Mouse (Mus musculus) embryo, embryonic 11.5 days (tissue): Measurements from ENCODE around the gene Slc35c1.
"Not testable (repeated sequence)": the region's sequence is repeated elsewhere in the genome, so short reads cannot be mapped to it uniquely, and the experiment has no call there.

Source experiments
- DNase-seq: peaks from one replicate; pipeline ENCODE4 v3.0.0-alpha.2; 2012; ENCODE audit warnings: low read depth, low spot score

Gene Slc35c1

DNA sequence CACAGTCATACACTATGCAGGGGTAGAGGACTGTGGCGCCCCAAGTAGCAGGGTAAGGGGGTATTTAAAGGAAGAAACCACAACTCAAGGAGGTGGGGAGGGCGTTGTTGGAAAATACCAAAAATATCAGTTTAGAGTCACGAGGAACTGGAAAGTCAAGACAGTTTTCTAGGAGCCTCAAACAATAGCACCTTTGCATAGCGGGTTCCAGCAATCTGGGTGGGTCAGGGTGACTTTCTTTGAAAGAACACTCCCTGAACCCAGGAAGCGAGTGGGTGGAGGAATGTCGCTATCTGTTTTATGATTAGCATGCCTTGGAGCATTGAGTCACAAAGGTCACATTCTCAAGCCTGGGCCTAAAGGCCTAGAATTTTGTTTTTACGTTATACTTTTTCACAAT lies 16.2 kb upstream of the Slc35c1 start:
- DNase-seq, result not testable (repeated sequence)

DNA sequence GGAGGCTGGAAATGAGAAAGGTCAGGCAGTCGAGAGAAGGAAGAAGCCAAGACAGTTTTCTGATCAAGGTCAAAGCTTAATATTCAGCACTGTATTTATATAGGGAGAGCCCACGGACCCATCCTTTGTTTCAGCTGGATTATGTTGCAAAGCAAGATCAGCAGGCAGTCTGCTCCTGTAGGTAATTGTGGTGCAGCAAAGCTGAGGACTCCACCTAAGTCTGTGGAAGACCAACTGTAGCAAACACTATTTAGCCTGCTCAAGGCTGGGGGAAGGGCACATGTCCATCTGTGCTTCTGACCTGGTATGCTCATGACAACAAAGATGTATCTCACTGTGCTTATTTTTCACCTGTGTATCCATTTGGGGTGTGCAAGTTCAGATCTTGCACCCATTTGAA lies 15.4 kb upstream of the Slc35c1 start:
- DNase-seq, result no peak

DNA sequence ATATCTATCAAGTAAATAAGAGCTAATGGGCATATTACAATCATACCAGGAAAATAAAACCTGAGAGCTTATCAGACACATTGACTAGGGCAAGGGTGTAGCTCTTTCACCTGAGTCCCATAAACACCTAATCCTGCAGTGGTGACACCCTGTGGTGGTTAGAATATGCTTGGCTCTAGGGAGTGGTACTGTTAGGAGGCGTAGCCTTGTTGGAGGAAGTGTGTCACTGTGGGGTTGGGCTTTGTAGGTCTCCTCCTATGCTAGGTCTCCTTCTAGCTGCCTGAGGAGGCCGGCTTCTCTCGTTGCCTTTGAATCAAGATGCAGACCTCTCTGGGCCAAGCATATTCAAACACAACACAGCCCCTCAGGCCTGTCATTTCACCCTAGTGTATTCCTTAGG lies 14.6 kb upstream of the Slc35c1 start:
- no peak for DNase-seq

- DNase-seq, result no peak
Measured at GRCm38 (mm10) chr2:92471886-92472670, 11.7 kb upstream of the Slc35c1 start.

- DNase-seq, result no peak
Measured at GRCm38 (mm10) chr2:92464690-92465089, 4.4 kb upstream of the Slc35c1 start.

DNA sequence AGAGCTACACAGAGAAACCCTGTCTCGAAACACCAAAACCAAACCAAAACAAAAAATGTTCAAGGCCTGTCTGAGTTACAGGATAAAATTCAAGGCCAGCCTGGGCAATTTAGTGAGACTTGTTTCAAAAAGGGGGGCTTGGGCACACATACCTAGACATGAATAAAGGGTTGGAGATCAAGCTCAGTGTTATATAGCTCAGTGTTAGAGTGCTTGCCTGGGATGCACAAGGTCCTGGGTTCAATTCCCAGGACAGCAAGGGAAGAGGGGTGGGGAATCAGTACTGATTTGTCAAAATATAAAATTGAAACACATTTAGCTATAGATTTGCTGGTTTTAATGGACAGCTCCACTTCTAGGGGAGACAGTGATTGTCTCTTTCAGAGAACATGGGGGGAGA lies 877 bp upstream of the Slc35c1 start:
- no peak for DNase-seq

- peak; percentile 61 for DNase-seq
Measured at GRCm38 (mm10) chr2:92459141-92459920, 1.0 kb downstream of the Slc35c1 start.

DNA sequence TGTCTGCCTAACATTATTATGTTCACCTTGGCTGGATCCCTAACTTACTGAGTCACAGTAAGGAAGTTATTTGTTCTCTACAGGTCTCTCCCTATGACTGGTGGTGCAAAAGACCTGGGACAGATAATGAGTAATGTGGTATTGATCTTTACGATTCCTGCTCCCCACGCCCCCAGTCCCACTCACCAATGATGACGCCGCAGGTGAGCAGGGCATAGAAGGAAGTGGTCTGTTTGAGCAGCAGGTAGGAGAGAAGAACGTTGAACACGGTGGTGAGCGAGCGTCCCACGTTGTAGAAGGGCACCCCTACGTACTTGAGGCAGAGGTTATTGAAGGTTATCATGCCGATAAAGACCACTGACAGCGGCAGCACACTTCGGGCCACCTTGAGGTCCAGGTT lies 1.9 kb downstream of the Slc35c1 start:
- no peak for DNase-seq

DNA sequence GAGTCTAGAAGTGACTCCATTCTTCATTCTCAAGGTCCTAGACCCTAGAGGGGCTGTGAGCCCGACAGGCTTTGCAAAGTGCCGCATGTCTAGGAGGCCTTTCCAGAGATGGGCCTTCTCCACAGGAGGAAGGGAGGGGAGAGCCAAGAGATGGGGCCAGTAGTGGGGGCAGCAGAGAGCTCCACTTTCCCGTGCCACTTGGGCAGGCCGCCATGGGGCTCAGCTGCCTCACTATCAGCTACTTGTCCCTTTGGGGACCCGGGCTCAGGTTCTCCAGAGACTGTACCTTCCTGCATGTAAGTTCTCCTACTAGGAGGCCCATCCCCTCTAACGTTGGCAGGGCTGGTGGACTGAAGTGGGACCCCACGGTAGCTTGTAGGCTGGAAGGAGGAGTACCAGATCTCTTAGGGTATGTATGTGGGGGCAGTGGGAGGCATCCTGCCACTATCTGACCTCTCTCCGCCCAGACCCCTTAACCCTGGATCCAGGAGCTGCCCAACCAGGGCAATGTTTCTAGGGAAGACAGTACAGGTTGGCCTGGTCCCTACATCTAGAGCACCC lies 3.3 kb downstream of the Slc35c1 start:
- no peak for DNase-seq

GRCm38 (mm10) chr2:92455704-92456103 lies 4.6 kb downstream of the Slc35c1 start:
- DNase-seq, result no peak

- no peak for DNase-seq
Measured at GRCm38 (mm10) chr2:92454166-92454565, 6.2 kb downstream of the Slc35c1 start.

DNA sequence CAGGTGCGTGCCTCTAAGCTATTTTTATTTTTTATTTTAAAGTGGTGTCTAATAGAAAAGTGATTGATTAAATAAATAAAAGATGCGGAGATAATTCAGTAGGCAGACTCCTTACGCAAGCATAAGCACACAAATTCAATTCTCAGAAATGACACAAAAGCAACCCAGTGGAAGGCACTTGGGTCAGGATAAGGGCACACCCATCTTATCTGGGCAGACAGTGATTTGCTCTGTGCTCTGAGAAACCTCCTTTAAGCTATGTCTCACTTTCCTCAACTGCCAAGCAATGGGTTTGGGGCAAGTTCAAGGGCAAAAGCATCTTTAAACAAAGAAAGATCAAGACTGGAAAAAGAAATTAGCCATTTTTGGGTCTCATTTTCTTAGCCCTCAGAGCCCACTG lies 9.2 kb downstream of the Slc35c1 start:
- no peak for DNase-seq

DNA sequence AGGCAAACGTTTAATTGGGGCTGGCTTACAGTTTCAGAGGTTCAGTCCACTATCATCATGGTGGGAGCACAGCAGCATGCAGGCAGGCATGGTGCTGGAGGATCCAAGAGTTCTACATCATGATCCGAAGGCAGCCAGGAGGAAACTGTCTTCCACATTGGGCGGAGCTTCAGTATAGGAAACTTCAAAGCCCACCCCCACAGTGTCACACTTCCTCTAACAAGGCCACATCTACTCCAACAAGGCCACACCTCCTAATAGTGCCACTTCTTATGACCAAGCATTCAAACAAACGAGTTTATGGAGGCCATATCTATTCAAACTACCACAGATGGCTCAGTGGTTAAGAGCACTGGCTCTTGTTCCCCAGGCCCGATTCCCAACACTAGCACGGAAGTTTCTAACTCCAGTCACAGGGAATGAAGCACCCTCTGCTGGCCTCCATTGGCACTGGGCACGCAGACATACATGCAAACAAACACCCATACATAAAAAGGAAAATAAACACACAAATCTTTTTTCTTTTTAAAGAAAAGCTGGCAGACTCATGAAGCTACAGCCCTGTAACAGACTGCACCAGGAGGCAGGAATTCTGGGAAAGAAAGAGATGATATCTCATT lies 13.1 kb downstream of the Slc35c1 start:
- no peak for DNase-seq

- DNase-seq, result no peak
Measured at GRCm38 (mm10) chr2:92446656-92447055, 13.7 kb downstream of the Slc35c1 start.

DNA sequence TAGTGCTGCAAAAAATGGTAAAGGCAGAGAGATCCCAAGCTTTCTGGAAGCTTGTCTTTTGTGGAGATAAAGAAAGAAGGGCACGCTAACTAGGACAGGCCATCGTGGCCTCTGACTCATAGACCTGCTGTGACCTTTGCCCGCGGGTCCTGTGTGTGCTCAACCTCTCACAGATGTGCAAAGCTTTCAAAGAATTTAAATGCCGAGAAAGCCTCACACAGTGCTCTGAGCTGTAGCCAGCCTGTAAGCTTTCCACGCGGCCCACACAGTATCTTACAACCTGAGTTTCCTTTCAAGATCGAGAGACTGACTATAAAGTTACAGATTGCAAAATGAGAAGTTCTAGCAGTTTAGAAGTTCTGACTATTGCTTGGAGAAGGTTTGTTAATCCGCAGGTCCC lies 14.4 kb downstream of the Slc35c1 start:
- no peak for DNase-seq

DNA sequence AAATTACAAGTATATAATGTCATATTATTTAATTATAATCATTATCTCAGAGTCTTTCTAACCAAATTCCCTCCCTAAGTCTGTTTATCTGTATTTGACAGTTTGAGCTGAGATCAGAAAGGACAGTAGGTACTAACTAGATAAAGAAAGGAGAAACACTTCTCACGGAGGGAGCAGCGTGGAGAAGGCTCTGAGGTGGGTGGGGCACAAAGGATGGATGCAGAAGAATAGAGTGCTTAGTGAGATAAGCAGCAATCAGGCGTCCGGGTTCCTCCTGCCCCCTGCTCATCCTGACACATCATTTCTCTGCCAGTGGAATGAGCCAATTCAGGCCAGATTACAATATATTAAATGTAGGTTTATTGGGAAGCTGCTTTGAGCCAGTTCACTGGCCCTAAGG lies 16.0 kb downstream of the Slc35c1 start:
- no peak for DNase-seq

- no peak for DNase-seq
Measured at GRCm38 (mm10) chr2:92443313-92443712, 17.0 kb downstream of the Slc35c1 start.

GRCm38 (mm10) chr2:92442419-92443001 lies 17.8 kb downstream of the Slc35c1 start:
- DNase-seq, result no peak

GRCm38 (mm10) chr2:92440432-92440831 lies 19.9 kb downstream of the Slc35c1 start:
- DNase-seq, result no peak

DNA sequence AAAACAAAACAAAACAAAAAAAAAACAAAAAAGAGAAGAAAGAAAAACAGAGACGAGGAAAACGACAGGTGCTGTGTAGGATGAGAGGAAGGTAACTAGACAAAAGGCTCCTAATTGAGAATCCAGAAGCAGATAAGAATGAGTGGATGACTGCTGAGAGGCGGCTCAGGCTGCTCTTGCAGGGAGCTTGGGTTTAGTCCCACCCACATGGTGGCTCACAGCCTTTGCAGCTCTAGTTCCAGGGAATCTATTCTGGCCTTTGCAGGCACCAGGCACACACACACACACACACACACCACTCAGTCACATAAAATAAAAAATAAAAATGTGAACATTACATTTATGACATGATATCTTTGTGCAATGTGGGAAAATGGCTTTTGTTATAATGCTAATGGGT lies 21.8 kb downstream of the Slc35c1 start:
- DNase-seq, result no peak

DNA sequence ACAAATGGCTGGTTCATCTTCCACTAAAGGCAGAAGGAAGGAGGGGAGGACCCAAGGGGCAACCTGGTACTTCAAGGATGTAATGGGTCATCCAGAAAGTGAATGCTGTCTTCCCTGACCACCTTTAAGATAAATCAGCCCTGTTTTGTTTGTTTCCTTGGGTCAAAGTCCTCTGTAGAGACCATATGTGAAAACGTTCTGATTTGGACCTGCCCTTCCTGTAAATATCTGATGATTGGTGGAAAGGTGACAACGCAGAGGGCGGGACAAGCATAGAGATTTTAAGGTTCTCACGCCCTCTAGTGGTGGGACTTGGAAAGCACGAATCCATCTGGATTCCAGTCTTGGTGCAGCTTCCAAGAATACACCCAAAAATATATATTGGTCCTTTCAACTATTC lies 22.5 kb downstream of the Slc35c1 start:
- DNase-seq, result peak; percentile 77

DNA sequence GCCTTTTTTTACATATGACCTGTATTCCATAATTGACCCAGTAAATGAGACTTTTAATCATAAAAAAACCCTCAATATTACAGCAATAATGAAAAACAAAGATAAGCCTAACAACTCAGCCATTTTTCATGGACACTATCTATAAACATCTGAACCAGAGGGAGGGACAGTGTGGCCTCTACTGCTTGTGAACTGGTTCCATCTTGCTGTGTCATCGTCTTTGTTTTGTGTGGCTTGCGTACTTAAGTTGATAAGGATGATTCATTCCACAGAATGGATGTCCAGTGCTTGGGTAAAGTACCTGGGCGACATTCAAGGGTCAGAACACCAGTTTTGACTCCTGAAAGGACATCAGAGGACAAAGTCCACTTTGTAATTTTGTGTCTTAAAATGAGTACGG lies 23.0 kb downstream of the Slc35c1 start:
- no peak for DNase-seq
